Mouse (Mus musculus) cerebellum, adult 2 months (tissue): Measurements from ENCODE around the gene Bicc1.

ENCODE experiments used
- CTCF ChIP-seq: fragments of 200-500 bp; IDR thresholded peaks from 2 replicates; pipeline ENCODE4 v1.5.1; 2011; ENCODE audit warnings: low read depth, mild to moderate bottlenecking, control low read depth, low read length, moderate library complexity, borderline replicate concordance; ENCODE audit not compliant: insufficient read depth
- POLR2A ChIP-seq: fragments of 200-500 bp; IDR thresholded peaks from 2 replicates; pipeline ENCODE4 v1.6.1; 2011; ENCODE audit warnings: low read length, control low read depth, borderline replicate concordance; ENCODE audit not compliant: insufficient read depth

GRCm38 (mm10) chr10:71052748-71053147 is 106.8 kb downstream of the Bicc1 start:
- TF ChIP-seq CTCF (no peak), POLR2A (no peak)
